Mouse (Mus musculus) mouse trophoblast stem cell (cell line): ENCODE data around the gene Trmt1.

Source experiments
- in situ Hi-C, 2 experiments: fragments of 300-500 bp; cut with MseI, MboI; formaldehyde crosslinking; loops; 2 replicates in 1 of 2; 3 replicates in 1 of 2; pipeline ENCODE4 v1.15.1; 2025

Trmt1 gene

DNA sequence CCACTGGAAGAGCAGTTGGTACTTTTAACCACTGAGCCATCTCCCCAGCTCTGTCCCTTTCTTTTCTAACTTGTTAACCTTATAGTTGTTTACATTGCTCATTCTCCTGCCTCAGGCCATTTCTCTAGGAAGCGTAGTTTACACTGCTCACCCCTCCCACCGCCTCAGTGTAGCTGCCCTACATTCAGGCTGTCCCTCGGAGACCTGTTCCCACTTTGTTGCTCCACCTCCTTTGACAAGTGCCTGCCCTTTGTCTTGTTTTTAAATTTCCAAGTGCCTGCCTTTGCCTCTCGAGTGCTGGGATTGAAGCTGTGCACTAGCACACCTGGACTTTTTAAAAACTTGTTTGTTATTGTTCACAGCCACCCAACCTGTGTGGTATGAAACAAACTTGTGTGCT lies 7.2 kb downstream of the Trmt1 start:
- in situ Hi-C loops: no loop called here

DNA sequence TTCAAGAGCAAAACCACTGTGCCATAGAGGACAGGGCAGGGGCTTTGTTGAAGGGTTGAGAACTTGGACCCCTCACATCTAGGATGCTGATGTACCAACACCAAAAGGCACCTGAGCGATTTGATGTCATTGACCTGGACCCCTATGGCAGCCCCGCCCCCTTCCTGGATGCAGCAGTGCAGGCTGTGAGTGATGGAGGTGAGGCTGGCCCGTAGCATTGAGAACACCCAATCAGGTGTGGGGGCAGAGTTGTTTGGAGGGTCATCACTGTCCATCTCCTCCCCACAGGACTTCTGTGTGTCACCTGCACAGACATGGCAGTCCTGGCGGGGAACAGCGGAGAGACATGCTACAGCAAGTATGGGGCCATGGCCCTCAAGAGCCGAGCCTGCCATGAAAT lies 9.0 kb downstream of the Trmt1 start:
- in situ Hi-C loops: no loop called here

DNA sequence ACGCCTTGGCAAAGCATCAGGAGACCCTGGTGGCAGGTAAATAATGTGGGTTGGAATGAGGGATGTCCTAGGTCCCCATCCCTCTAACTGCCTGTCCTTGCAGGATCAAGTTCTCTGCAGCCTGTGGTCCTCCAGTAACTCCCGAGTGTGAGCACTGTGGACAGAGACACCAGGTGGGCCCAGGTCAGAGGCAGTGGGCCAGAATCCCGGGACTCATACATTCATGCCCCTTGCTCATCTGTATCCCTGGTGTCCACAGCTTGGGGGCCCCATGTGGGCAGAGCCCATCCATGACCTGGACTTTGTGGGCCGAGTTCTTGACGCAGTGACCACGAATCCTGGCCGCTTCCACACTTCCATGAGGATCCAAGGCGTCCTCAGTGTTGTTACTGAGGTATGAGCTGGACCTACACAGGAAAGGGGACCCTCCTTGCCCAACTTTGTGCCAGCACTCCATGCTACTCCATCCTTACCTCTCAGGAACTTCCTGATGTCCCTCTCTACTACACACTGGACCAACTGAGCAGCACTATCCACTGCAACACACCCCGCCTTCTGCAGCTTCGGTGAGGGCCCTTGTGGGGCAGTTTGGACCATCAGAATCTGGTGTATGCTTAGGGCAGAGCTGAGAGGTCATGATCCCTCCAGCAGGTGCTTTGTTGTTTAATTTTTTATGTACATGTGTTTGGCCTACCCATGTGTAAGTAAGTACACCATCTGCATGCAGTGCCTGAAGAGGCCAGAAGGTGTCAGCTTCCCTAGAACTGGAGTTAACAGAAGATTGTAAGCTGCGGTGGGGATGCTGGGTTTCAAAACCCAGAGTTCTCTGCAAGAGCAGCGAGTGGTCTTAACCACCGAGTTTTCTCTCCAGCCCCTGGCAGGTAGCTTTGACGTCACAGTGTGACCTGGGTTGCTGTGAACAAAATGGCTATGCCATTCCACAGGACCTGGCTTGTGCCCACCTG lies 11.3 kb downstream of the Trmt1 start:
- in situ Hi-C loops: no loop called here

DNA sequence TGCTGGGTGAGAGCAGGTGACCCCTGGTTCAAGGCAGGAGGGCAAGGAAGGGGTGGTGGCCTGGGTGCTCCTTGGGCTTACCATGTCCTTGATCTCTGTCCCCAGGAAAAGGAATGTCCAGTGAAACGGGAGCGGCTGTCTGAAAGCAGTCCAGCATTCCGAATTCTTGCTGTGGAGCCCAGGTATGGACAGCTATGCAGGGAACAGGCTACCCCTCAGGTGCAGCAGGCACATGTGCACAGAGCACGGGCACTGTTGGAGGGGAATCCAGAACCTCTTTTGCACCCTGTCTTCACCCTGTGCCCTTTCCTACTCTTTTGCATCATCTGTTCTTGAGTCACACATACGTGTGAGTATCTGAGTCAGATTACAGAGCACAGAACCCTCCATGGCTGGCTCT lies 12.2 kb downstream of the Trmt1 start:
- in situ Hi-C loops: no loop called here

DNA sequence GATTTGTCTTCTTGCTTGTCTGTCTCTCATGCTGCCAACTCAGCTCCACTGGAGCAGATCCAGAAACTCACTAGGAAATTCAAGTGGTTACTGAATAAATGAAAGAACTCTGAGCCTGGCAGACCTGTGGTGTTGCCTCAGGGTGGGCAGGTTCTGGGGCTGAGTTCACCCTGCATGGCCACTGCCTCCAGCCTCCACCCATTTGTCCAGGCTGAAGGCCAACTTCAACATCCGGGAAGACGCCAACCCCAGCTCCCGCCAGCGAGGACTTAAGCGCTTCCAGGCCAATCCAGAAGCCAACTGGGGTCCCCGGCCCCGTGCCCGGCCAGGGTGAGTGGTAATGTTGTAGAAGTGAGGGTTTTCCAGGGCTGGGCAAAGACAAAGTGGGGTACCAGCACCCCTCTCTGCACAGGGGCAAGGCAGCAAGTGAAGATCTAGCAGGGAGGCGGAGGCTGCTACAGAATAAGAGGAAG lies 12.9 kb downstream of the Trmt1 start:
- in situ Hi-C loops: no loop called here

DNA sequence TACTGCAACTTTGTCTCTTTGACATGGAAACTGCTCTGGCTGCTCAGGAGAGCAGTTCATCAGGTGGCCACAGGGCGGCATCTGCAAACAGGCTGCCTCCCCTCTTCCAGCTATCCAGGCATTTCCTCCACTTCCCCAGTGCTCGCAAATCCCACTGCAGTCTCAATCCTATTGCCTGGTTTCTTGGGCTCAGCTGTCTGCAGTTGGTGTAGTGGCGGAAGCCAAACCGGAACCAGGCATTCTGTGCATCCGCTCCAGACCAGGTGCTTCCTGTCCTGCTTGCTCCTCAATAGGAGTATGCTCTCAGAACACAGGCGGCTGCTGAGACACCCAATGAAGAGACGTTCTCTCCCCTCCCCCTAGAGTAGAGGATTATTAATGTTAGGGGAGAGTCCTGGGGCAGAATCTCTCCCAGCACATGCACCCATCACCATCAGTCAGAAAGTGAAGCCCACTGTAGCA lies 13.8 kb downstream of the Trmt1 start:
- in situ Hi-C loops: no loop called here

DNA sequence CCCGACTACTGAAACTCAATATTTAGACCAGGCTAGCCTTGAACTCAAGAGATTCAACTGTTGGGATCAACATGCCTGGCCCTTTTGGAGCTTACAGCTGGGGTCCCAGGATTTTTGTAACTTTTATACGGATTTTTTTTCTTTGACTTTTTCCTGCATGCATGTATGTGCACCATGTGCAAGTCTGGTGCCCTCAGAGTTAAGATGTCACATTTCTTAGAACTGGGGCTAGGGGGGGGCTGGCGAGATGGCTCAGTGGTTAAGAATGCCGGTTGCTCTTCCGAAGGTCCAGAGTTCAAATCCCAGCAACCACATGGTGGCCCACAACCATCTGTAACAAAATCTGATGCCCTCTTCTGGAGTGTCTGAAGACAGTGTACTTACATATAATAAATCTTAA lies 14.4 kb downstream of the Trmt1 start:
- in situ Hi-C loops: no loop called here

DNA sequence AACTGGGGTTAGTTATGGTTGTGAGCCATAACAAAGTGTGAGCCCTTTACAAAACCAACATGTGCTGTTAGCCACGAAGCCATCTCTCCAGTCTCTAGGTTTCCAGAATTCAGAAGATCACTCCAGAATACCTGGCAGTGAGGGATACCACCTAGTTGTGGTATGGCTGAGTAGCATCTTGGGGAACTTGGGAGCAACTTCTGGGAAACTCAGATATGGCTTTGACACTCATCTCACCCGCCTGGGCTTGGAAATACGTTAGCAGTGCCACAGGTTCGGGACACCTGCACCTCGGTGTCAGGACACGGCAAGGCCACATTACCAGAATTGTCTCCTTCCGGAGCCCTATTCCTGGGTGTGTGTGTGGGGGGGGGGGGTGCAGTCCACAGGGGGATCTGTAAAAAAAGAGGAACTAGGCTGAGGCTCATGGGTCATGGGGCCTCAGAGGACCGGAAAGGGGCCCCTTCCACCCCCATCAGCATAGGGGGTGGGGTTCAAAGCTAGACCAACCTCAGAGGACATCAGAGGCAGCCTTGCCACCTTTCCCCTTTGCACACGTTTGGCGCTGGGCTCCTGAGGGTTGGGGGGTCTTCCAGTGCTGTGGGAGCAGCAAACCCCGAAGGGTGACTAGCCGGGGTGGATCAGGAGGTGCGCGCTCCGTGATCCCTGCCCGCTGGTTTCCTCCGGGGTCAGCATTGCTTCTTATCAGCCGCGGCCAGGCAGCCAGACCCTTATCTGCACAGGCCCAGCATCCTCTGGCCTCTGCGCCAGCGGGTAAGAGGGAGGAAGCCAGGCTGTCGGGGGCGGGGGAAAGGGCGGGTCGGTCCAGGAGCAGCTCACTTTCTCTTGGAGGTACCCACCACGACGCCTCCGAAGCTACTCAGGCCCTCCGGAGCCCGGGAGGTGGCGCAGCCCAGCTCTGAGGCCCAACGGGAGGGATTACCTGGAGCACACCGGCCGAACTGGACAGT lies 15.1 kb downstream of the Trmt1 start, which contains the start of gene Lyl1:
Gene Lyl1, plus strand, starts transcription at position 517 of the 971 bp plus-strand sequence.
- in situ Hi-C loops: no loop called here

DNA sequence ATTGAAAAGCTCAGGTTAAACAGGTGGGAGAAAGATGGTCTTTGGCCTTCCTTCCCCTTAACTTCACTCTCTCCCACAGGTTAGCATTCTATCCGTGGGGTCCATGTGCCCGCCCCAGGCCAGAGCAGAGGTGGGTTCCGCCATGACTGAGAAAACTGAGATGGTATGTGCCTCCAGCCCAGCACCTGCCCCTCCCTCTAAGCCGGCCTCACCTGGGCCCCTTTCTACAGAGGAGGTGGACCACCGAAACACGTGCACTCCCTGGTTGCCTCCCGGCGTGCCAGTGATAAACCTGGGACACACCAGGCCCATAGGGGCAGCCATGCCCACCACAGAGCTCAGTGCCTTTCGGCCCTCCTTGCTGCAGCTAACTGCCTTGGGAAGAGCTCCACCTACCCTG lies 16.5 kb downstream of the Trmt1 start:
- in situ Hi-C loops: no loop called here

DNA sequence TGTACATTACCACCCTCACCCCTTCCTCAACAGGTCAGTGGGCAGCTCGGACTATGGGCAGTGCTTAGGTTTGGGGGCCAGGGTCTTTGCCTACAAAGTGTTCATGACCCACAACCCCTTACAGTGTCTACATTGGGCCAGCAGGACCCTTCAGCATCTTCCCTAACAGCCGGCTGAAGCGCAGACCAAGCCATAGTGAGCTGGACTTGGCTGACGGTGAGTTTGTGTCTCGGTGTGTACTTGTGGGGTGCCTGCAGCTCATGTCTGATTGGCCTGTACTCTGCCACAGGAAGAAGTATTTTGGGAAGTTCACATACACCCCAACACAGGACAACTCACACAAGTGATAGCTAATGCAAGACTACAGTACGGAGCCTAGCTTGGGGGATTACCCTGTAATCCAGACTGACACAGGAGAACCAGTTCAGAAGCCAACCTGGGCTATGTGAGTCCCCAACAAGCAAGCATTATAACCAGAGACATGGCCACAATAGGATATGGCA lies 16.9 kb downstream of the Trmt1 start:
- in situ Hi-C loops: no loop called here

DNA sequence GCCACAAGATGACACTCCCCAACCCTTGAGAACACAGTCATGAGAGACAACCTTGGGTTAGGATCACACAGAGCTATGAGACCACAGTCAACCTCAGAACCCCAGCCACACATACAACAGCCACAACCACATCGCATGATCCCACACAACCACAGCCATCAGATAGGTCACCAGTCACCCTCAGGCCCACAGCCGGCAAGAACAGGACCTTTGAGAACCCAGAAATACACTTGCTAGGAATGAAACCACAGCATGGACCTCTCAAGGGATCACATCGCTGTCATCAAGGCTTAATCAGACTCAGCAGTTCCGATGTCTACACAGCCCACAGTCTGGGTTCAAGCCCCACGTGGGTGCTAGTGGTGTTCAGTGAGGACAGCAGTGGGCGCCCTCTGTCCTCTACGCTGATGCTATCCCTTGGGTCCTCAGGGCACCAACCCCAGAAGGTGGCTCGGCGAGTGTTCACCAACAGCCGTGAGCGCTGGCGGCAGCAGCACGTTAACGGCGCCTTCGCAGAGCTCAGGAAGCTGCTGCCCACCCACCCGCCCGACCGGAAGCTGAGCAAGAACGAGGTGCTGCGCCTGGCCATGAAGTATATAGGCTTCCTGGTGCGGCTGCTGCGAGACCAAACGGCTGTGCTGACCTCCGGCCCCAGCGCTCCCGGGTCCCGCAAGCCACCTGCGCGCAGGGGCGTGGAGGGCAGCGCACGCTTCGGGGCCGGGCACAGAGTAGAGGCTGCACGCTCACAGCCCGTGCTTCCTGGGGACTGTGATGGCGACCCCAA lies 17.6 kb downstream of the Trmt1 start:
- in situ Hi-C loops: no loop called here

DNA sequence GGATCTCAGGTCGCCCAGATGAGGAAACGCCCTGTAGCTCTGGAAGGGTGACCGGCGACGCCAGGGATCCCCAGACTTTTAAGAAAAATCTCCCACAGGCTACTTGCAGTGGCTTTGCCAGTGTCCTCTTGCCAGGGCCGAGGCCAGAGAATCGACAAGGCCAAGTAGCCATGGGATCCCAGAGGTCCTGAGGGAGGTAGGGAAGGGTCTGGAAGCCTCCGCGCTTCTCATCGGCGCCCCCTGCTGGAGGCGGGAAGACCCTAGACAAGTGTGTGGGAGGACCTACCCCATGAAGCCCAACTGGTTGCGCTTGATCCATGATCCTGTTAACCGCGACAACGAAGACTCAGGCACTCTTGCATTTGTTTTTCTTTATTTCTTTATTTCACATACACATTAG lies 18.2 kb downstream of the Trmt1 start:
- in situ Hi-C loops: no loop called here

DNA sequence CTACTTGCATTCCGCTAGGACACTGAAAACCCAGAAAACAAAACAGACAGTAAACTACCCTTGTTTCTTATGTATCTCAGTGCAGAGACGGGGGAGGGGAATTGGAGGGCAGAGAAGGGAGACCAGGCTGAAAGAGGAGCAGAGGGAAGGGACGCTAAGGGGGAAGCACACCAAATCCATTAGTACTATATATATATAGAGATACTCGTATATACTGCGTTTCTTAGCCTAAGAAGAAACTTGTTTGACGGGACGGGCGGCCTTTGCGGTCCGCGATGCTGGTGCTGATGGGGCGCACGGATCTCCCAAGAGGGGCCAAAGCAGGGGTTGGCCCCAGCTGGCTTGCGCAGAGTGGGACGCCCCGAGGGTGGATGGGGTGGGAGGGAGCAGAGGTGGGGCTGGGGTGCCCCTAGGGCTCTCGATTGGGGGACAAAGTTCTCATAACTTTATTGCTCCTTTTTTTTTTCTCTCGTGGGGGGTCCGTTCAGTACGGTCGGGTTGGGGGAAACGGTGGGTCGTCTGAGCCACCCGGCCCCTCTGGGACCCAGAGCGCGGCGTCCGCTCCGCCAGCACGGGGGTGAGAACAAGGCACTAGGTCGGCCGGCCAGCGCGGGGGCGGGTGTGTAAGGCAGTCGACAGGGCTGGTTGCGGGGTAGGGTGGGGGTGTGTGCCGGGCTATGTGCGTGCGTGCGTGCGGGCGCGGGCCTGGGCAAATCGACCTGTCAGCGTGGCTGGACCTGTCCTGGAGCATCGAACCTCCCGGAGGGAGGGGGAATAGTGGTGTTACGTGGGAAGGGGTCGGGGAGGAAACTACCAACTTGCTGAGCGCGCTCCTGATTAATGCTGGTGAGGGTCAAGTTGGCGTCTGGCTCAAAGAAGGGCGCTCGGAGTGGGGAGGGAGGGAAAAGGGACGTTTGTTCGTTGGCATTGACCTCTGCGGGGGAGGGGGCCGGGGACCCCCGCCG lies 19.0 kb downstream of the Trmt1 start:
- in situ Hi-C loops: loop anchor here (5.0 kb wide), 1 partner anchor 107 kb away; no protein-coding TSS in a partner anchor

DNA sequence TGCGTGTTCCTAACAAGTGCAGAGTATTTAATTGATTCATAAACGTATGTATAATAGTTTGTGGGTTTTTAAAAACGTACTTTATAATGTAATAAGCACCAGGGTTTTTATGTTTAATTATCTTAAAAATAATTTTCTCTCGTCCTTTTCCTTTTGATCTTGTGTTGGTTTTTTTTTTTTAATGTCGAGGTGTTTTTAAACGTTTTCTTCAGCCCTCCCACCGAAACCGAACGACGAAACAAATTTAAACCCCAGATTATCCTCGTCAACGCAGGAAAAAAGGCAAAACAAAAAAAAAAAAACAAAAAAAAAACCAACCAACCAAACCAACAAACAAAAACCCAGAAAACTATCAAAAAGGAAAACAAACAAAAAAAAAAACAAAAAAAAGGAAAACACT lies 19.9 kb downstream of the Trmt1 start:
- in situ Hi-C loops: loop anchor here (5.0 kb wide), 1 partner anchor 106 kb away; no protein-coding TSS in a partner anchor

DNA sequence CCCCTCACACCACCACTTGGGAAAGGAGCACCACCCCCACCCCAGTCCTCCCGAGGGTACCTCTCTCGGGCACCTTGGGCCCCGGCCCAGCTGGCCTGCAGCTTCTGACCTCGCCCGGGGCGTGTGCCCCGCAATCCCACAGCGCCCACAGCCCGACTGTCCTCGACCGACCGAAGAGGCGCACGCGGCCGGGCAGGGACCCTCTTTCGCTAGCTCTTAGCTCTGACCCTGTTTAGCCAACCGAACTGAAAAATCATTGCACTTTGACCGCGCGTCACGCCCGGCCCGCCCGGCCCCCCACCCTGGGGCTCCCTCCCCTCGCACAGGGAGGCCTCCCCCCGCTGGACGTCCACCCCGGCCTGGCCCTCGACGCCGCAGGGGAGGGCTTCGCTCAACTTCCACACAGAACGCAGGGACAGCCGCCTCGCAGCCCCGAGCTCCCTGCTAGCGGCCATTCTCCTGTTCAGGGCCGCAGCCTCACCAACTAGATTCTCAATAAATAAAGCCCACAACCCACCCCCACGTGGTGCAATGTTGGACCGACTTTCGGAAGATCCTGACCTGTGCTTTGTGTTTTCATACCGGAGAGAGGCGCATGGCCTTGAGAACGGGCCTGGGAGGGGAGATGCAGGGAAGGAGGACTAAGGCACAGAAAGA lies 20.6 kb downstream of the Trmt1 start:
- in situ Hi-C loops: loop anchor here (5.0 kb wide), 1 partner anchor 106 kb away; no protein-coding TSS in a partner anchor

DNA sequence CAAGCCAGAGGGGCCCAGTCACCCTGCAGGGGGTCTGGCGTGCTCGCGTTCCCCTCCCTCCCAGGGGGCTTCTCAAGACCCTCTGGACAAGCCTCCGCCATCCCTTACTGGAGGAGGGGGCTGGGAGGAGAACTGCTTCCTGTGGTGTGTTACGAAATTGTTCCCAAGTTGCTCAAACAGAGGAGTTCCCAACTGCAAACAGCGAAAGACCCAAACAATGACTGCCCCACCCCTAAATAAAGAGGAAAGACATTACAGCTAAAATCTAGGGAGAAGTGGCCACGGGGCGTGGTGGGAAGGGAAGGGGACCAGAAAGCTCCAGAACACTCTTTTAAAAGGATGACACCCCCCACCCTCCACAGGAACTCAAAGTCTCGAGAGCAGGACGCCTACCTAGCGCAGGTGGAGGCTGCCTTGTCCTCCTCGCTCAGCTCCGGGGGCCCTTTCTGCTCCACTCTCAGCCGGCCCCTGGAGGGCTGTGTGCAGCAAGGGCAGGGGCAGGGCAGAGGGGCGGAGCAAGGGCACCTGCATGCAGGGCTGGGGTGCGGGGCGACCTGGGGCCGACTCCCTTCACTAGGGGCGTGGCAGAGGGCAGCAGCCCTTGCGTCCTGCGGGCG lies 21.3 kb downstream of the Trmt1 start:
- in situ Hi-C loops: loop anchor here (5.0 kb wide), 1 partner anchor 105 kb away; no protein-coding TSS in a partner anchor

DNA sequence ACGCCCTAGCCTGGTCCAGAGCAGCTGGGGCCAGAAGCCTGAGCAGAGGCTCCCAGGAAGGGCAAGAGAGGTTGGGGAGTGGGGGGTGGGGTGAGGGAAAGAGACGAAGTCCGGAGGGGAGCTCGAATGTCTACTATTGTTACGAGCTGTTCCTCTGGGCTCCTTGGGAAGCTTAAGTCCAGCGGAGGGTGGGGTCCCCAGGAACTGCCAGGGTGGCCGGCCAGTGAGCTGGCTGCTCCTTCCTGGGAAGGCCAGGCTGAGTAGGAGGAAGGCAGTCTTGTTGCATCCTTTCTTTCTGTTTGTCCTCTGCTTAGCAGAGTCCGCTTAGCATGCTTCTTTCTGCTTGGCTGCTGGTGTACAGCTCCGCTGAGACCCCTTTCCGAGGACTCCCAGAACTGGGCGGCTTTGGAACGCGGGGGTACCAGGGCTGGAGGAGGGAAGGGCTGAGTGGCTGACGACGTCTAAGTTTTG lies 22.0 kb downstream of the Trmt1 start:
- in situ Hi-C loops: loop anchor here (5.0 kb wide), 1 partner anchor 104 kb away; no protein-coding TSS in a partner anchor

DNA sequence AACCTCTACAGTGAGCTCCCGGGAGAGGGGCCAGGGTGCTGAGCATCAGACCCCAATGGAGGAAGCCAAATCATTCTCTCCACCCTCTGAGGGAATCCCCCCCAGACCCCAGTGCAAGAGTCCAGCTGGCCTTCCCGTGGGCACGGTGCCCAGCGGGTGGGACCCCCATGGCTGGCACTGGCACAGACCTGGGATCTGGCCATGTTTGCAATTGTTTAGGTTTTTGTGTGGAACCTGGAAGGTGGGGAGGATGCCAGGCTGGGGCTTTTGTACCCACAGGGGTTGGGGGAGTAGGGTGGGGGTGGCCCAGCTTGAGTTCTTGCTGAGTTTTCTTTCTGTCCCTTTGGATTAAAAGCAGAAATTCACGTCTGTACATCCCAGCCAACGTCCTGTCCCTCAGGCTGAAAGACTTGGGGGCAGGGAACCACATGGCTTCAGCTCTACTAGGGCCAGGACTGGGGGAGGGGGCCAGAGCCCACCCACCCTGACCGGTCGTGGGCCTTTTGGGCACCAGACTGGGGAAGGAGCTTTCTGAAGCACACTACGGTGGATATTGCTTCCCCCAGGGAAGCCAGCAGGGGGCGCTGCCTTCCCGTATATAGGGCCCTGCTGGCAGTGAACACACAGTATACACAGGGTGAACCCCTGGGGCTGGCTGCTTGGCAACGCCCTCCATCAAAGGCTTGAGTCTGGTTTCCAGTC lies 22.8 kb downstream of the Trmt1 start:
- in situ Hi-C loops: loop anchor here (5.0 kb wide), 1 partner anchor 103 kb away; no protein-coding TSS in a partner anchor
